Mouse (Mus musculus) small intestine, adult 2 months (tissue): ENCODE measurements at regions not wholly inside any gene's neighbourhood (a gene's known extent, or its start where the extent isn't known, plus 50 kb on each side); places are given as distances from the start of the nearest gene placed in this dataset.

Experiments
- H3K27ac ChIP-seq: fragments of 200-500 bp; 2 replicates; pipeline ENCODE4 v1.5.1; 2012; ENCODE audit warnings: low read depth, low read length, control low read depth, inconsistent platforms; ENCODE audit not compliant: insufficient read depth
- H3K27me3 ChIP-seq: fragments of 200-500 bp; 2 replicates; pipeline ENCODE4 v1.6.1; 2012; ENCODE audit warnings: mild to moderate bottlenecking, moderate library complexity, low read length, inconsistent platforms; ENCODE audit not compliant: control insufficient read depth, insufficient read depth
- H3K36me3 ChIP-seq: fragments of 200-500 bp; 2 replicates; pipeline ENCODE4 v1.6.1; 2012; ENCODE audit warnings: mild to moderate bottlenecking, low read length, control low read depth, inconsistent platforms; ENCODE audit not compliant: control insufficient read depth, insufficient read depth
- H3K4me1 ChIP-seq: fragments of 200-500 bp; 2 replicates; pipeline ENCODE4 v1.6.1; 2012; ENCODE audit warnings: low read length, inconsistent platforms, mixed read lengths; ENCODE audit not compliant: control insufficient read depth, insufficient read depth, insufficient read length
- H3K4me3 ChIP-seq: fragments of 200-500 bp; 2 replicates; pipeline ENCODE4 v1.5.1; 2012; ENCODE audit warnings: low read depth, mild to moderate bottlenecking, control low read depth, inconsistent platforms, low read length, moderate library complexity
- CTCF ChIP-seq: fragments of 200-500 bp; IDR thresholded peaks from 2 replicates; pipeline ENCODE4 v1.5.1; 2012; ENCODE audit warnings: low read depth, mild to moderate bottlenecking, control low read depth, inconsistent platforms, low read length, moderate library complexity, mixed read lengths; ENCODE audit not compliant: insufficient replicate concordance, insufficient read length; ENCODE audit errors: extremely low read depth
- POLR2A ChIP-seq: fragments of 200-500 bp; IDR thresholded peaks from 2 replicates; pipeline ENCODE4 v1.6.1; 2012; ENCODE audit warnings: low read depth, mild to moderate bottlenecking, control low read depth, inconsistent platforms, low read length, moderate library complexity
- WGBS: fragments of 180-500 bp; shearing (Covaris S2); methylation state at CpG from one replicate; pipeline ENCODE4 v1.1.7; 2018; 5-methylcytosine and 5-hydroxymethylcytosine counted together

DNA sequence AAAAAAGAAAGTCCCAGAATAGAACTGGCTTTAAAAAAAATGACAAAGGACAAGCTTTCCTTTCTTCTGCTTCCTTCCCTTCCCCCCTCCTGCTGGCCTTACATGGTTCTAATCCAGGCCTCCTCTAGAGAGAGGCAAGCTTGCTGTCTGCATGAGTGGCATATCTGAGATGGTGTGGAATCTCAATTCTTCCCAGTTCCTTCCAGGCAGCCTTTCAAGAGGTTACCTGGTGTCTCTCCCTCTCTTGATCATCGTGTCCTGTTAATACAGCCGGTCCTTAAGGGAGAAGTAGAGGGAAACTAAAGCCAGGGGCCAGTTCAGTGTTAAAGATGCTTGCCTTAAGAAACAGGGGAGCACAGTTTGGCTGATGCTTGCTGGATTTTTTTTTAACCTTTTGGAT is 607.1 kb upstream of the Clint1 start:
- H3K4me1 ChIP-seq: no peaks in the 10 kb centered on the region
- WGBS: 77% methylated on average over 2 of the region's 2 CpGs
- no peaks in the 10 kb centered on the region for H3K27me3 ChIP-seq
- no peak overlapping the region for H3K4me3 ChIP-seq
- TF ChIP-seq CTCF (no peak), POLR2A (no peak)
- H3K36me3 ChIP-seq: no peaks in the 10 kb centered on the region
- H3K27ac ChIP-seq: no peak overlapping the region

DNA sequence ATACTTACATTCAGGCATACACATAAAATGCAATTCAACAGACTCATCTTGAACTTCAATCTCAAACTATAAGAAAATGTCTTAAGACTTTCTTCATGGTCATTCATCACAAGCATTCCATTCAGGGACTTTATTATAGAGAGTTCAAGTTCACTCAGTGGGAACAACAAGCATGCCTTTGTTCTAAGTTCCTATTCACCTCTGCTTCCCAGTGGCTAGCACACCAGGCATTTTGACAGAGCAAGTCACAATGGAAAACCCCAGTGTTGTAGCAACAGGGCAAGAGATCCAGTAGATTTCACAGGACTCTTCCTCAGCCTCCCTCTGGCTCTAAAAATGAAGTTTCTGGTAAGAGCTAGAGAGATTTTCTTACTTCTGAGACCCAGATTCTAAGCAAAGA is 595.8 kb upstream of the Clint1 start:
- Histone ChIP-seq H3K36me3 (no peaks in the 10 kb centered on the region), H3K27ac (no peak overlapping the region), H3K4me1 (no peaks in the 10 kb centered on the region), H3K4me3 (no peak overlapping the region), H3K27me3 (no peaks in the 10 kb centered on the region)
- TF ChIP-seq CTCF: no peak
- no peak for TF ChIP-seq POLR2A

DNA sequence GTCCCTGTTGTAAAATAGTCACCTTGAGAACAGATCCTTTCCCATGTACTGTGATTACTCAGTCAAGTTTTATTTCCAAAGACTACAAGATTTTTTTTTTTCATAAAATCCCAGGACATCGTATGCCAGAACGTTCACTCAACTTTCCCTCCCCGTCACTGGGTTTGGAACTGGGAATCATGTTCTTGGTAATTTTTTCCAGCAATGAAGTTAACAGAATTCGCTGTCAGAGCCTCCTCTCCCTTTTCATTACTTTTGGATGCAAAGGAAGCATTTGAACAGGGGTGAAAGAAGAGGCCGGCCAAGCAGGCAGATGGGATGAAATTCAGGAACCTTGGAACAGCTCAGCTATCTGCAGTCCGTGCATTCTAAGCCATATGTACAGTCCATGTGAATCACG is 589.7 kb upstream of the Clint1 start:
- H3K4me3 ChIP-seq: no peak overlapping the region
- no peaks in the 10 kb centered on the region for H3K36me3 ChIP-seq
- H3K4me1 ChIP-seq: no peaks in the 10 kb centered on the region
- no peaks in the 10 kb centered on the region for H3K27me3 ChIP-seq
- WGBS: 81% methylated on average over 7 of the region's 7 CpGs
- no peak overlapping the region for H3K27ac ChIP-seq
- no peak for TF ChIP-seq CTCF
- TF ChIP-seq POLR2A: no peak

DNA sequence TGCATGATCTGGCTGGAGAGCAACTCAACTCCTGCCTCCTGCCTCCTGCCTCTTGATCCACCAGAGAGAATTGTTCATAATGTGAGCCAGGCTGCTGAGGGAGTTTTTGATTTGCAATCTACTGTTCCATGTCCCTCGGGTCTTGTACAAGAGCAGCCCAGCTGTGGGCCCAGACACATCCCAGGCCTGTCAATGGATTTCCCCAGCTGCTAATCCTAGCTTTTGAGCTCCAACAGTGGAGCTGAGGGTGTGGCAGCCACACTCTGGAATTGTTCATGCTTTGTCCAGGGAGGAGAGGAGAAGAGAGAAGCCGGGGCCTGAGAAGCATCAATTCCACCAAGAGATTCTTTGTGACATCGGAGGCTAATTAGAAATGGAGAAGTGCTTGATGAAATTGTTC is 587.9 kb upstream of the Clint1 start:
- Histone ChIP-seq H3K27ac (no peak overlapping the region), H3K27me3 (no peaks in the 10 kb centered on the region), H3K4me3 (no peak overlapping the region), H3K4me1 (no peaks in the 10 kb centered on the region), H3K36me3 (no peaks in the 10 kb centered on the region)
- TF ChIP-seq POLR2A (no peak), CTCF (no peak)
- WGBS: 87% methylated on average over 3 of the region's 3 CpGs

DNA sequence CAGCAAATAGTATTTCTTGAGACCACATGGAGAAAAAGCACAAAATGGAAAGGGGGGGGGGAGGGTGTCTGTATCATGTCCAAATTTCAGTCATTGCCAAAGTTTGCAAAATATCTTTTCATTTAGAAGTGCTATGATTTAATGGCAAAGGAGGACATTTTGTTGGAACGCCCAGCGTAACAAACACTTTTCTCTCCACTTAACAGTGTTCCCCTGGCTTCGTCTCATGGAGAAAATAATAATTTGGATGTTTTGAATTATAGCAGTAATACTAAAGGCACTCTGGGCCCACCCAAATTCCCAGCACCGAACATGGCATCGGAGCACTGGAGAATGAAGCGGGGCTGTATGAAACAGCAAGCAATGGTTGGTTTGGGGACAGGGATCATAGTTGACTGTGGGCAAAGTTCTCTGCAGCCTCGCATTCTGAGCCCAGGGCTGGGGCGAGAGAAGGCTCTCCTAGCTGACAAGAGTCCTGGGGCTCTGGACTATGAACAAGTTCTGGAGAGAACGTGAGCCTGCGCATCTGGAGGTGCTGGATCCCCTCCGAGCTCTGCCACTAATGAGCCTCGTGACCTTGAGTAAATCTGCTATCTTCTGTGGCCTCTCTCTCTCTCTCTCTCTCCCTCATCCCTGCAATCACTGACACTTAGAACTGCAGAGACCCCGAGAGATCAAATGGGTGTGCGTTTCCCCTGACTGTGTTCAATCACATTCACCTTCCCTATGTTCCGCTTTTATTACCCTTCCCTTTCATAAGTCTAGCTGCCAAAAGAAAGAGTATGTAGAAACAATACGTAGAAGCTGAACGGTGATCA is 586.5 kb upstream of the Clint1 start:
- no peak overlapping the region for H3K27ac ChIP-seq
- no peaks in the 10 kb centered on the region for H3K27me3 ChIP-seq
- no peaks in the 10 kb centered on the region for H3K36me3 ChIP-seq
- H3K4me3 ChIP-seq: no peak overlapping the region
- no peak for TF ChIP-seq CTCF
- TF ChIP-seq POLR2A: no peak
- H3K4me1 ChIP-seq: no peaks in the 10 kb centered on the region
- 79% methylated on average over 17 of the region's 17 CpGs for WGBS

DNA sequence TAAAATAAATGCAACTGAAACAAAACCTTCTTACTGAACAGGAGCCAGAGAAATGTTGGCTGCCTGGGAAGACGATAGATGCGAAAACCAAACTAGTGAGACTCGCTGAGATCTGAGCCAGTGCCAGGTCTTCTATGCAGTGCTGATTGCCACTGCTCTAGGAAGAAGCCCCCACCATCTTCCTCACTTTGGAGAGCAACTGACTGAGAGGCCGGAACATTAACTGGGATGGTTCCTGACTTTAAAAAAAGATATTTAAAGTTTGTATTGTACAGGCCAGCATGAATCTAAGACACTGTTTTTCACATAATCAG is 585.9 kb upstream of the Clint1 start:
- Histone ChIP-seq H3K36me3 (no peaks in the 10 kb centered on the region), H3K4me1 (no peaks in the 10 kb centered on the region), H3K4me3 (no peak overlapping the region), H3K27me3 (no peaks in the 10 kb centered on the region), H3K27ac (no peak overlapping the region)
- WGBS: 85% methylated on average over 4 of the region's 4 CpGs
- TF ChIP-seq POLR2A: no peak
- no peak for TF ChIP-seq CTCF

DNA sequence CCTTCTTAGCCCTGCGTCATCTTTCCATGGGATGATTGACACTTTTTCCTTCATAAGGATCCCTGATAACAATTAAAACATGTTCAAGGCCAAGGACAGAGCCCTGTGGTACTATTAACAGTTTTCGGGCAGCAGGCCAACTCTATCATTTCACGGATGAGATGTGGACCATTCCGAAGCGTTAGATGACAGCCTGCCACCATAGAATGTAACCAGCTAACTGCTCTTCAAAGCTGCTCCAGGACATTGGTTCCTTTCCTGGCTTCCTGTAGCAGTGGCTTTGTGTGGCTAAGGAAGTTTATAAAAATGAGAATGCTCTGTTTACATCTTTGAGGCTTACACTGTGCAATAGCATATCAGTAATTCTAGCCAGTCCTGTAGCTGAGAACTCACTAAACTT is 582.6 kb upstream of the Clint1 start:
- WGBS: 73% methylated on average over 5 of the region's 5 CpGs
- H3K36me3 ChIP-seq: no peaks in the 10 kb centered on the region
- no peak overlapping the region for H3K4me3 ChIP-seq
- no peaks in the 10 kb centered on the region for H3K27me3 ChIP-seq
- no peaks in the 10 kb centered on the region for H3K4me1 ChIP-seq
- TF ChIP-seq CTCF: no peak
- TF ChIP-seq POLR2A: no peak
- no peak overlapping the region for H3K27ac ChIP-seq
